Mouse (Mus musculus) brown adipose tissue, adult 24 weeks (tissue): Measurements from ENCODE around the gene Pqlc3. TPM values are rescaled to one million over a fixed set of nuclear protein-coding genes. Genes with fewer than 3 reads are reported as not detected.

Experiments
- H3K27ac ChIP-seq: fragments of 200-500 bp; replicated peaks from 2 replicates; pipeline ENCODE4 v1.5.1; 2012; ENCODE audit warnings: low read depth, mild to moderate bottlenecking, low read length
- H3K4me1 ChIP-seq: fragments of 200-500 bp; 2 replicates; pipeline ENCODE4 v1.6.1; 2012; ENCODE audit warnings: low read length, mixed read lengths; ENCODE audit not compliant: control insufficient read depth, insufficient read depth, insufficient read length
- H3K4me3 ChIP-seq: fragments of 200-500 bp; 2 replicates; pipeline ENCODE4 v1.5.1; 2012; ENCODE audit warnings: low read depth, mild to moderate bottlenecking, low read length, moderate library complexity; ENCODE audit not compliant: insufficient read depth
- polyA plus RNA-seq: library from polyadenylated mRNA; stranded (reverse); fragments of >200 nt; gene quantifications from 2 replicates; pipeline ENCODE4 v1.2.4, GENCODE M21; 2012; ENCODE audit not compliant: missing spikeins, insufficient read depth, insufficient read length

Pqlc3 gene
- 48.8 and 52.4 TPM in 2 replicates for polyA plus RNA-seq

- Histone ChIP-seq H3K27ac (0 out of 2 replicates have a peak within 1 kb of the TSS, but pooled peaks have one; percentile 43), H3K4me1 (no peaks in the 10 kb centered on the region), H3K4me3 (peak within 1 kb of the TSS; percentile 75)
These were observed at the start of gene Pqlc3 for GRCm38 (mm10) chr12:16999739-17000497. Pqlc3 (minus strand) TSS chr12:17000408.

DNA sequence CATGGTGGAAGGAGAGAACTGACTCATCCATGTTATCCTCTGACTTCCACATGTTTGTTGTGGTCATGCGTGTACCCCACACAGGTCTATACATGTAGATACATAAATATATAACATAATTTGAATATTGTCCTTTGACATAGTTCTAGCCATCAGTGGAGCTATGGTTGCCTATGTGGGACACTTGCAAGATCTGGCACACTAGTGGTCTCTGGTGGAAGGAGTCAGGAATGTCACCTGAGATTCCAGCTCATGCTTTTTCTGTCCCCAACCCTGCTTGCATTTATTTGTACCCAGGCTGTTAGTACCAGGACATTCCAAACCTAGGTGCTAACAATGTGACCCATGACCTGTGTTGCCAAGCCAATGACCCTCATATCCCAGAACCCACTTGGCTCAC lies 49.6 kb upstream of the Pqlc3 start:
- Histone ChIP-seq H3K4me1 (no peaks in the 10 kb centered on the region), H3K4me3 (no peak overlapping the region), H3K27ac (no peak overlapping the region)

- H3K27ac ChIP-seq, result no peak overlapping the region
- H3K4me3 ChIP-seq, result no peak overlapping the region
- H3K4me1 ChIP-seq, result no peaks in the 10 kb centered on the region
These were observed 48.9 kb upstream of the Pqlc3 start for GRCm38 (mm10) chr12:17048979-17049612.

DNA sequence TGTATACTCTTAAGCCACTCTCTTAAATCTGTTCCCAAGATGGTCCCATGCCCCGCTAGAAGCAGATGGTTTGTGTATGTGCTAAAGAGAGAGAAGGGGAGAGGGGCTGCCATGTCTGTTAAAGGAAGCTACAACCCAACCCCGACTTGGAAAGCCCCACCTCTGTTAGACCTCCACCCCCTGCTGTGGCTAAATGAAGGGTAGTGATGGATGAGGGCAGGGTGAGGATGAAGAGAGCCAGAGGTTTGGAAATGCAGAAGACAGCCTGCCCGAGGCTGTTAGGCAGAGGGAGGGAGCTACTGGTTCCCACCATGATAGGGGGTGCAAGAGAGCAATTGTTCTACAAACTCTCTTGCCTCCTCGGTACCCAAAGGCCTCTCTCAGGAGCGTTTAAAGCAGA lies 43.1 kb upstream of the Pqlc3 start:
- Histone ChIP-seq H3K4me3 (no peak overlapping the region), H3K27ac (no peak overlapping the region), H3K4me1 (no peaks in the 10 kb centered on the region)

DNA sequence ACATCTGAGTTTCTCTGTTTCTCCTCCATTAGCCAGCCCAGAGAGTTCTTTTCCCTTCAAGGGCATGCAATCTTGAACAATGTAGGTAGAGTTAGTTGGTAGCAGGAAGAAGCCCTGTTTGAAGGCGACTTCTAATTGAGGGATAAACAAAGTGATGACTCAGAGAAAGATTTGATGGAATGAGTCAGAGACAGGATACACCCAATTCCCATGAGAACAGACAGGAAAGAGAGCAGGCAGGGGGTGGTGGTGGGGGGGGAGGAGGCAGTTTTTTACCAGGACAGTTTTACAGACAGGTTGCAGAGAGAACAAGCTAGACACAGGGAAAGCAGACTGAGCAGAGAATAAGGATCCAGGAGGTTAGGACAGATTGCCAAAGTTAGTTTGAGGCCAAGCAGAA lies 40.4 kb upstream of the Pqlc3 start:
- no peaks in the 10 kb centered on the region for H3K4me1 ChIP-seq
- no peak overlapping the region for H3K4me3 ChIP-seq
- no peak overlapping the region for H3K27ac ChIP-seq

DNA sequence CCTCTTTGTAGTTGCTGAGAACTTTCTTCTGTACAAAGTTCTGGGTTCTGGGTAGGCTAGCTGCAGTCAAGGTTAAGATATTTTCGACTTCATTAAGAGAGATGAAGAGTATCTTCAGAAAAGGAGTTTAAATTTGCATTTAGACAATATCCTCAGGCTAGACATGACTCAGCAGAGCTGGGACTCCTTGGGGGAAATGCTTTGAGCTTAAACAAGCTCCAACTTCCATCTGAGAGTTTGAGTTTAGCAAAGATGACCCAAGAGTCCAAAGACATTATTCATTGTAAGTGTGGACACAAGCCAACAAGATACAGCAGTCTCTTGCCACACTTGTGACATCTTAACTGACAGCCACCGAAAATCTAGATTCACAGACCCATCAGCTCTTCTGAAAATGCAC lies 39.2 kb upstream of the Pqlc3 start:
- Histone ChIP-seq H3K27ac (no peak overlapping the region), H3K4me3 (no peak overlapping the region), H3K4me1 (no peaks in the 10 kb centered on the region)

DNA sequence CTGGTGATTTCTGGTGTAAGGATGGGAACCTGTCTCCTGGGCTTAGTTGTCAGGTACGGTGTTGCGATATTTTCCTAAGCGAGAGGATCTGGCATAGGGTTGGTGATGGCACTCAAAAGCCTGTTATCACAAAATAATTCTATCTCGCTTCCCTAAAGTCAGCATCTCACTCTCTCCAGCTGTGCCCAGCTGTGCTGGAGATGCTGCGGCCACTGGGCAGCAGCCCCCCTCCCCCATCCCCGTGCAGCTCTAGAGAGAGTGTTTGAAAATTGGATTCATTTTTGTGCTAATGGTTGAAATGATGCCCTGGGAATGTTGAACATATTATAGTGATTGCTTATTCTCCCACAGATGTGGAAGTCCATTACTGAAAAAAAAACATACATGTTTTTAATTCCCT lies 38.0 kb upstream of the Pqlc3 start:
- Histone ChIP-seq H3K4me1 (no peaks in the 10 kb centered on the region), H3K4me3 (no peak overlapping the region), H3K27ac (no peak overlapping the region)

- no peak overlapping the region for H3K27ac ChIP-seq
- H3K4me1 ChIP-seq, result no peaks in the 10 kb centered on the region
- no peak overlapping the region for H3K4me3 ChIP-seq
These were observed 36.9 kb upstream of the Pqlc3 start for GRCm38 (mm10) chr12:17037053-17037610.

DNA sequence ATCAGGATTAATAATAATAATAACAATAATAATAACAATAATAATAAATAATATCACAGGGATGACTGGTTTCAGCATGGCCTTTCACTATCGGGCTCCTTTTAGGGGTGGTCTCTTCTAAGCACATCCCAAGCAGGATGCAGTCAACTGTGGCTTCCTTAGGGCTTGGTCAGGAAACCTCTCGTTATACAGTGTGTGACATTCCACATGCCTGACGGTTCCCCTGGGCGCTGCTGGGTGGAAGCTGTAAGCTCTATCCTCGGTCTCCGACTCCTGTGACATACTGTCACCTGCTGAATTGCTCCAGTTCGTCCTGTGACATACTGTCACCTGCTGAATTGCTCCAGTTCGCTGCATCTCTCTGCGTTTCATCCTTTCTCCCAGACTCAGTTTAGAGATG lies 36.3 kb upstream of the Pqlc3 start:
- Histone ChIP-seq H3K4me1 (no peaks in the 10 kb centered on the region), H3K4me3 (no peak overlapping the region), H3K27ac (no peak overlapping the region)

DNA sequence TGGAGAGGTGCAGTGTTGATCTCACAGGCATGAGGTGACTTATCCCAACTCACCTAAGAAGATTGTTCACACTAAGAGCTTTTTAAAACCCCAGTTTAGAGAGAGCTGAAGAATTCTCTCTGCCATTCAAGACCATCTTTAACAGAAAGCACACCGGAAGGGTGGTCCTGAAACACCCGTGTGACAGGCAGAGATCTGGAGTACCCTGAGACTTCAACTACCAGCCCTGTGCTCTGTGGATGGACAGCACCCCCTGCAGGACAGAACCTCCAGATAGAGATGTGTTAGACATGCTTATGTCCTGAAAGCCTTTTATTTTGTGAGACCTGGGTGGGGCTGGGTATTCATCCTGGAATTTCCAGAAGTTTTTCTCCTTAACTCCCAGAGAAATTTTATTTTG lies 34.9 kb upstream of the Pqlc3 start:
- Histone ChIP-seq H3K4me1 (no peaks in the 10 kb centered on the region), H3K27ac (no peak overlapping the region), H3K4me3 (no peak overlapping the region)

- no peak overlapping the region for H3K4me3 ChIP-seq
- no peak overlapping the region for H3K27ac ChIP-seq
- H3K4me1 ChIP-seq, result no peaks in the 10 kb centered on the region
These were observed 34.5 kb upstream of the Pqlc3 start for GRCm38 (mm10) chr12:17034671-17035070.

DNA sequence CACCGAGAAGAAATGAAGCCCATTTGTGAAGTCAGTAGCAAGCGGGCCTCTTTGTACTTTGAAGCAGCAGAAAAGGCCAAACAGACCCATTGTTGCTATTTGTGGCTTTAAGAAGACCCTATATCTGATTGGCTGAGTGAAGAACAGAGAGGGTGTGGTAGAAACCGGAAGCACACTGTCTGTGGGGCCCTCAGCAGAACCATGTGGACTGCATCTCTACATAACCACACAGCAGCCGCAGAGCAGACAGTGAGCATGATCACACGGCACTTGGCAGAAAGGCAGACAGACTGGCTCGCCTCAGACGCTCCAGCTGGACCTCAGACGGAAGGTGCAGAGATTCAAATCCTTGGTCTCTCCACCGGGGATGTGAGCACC lies 33.2 kb upstream of the Pqlc3 start:
- H3K27ac ChIP-seq, result no peak overlapping the region
- H3K4me3 ChIP-seq, result no peak overlapping the region
- H3K4me1 ChIP-seq, result no peaks in the 10 kb centered on the region

DNA sequence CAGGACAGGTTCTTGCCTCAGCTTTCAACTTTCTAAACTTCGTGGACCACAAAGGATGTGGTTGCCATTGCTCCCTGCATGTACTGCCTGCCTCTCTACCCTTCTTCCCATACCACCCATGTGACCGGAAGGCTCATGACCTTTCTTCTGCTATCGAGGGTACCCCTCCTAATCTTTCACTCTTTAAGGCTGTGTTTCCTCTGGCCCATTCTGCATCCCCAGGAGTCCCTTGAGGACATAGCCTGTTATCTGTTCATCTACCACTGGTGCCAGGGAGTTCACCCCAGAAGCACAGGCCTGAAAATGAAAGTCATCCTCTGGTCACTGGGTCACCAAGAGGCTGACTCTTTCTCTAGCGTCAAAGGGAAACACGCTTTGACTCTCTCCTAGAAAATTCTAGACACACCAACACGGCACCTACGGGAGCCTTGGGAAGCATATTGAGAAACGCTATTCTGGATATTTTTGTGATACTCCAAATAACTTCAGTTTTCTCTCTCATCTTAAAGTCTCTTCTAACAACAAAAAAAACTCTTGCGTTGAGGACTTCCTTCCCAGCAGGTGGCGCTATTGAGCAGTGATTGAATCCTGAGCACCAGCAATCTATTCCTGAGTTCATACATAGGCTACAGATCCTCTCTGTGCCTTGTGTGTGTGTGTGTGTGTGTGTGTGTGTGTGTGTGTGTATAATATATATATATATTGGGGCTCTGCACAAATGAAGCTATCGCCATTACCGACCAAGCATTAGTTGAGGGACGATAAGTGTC lies 32.7 kb upstream of the Pqlc3 start:
- Histone ChIP-seq H3K27ac (no peak overlapping the region), H3K4me3 (no peak overlapping the region), H3K4me1 (no peaks in the 10 kb centered on the region)

- Histone ChIP-seq H3K27ac (no peak overlapping the region), H3K4me3 (no peak overlapping the region), H3K4me1 (no peaks in the 10 kb centered on the region)
These were observed 24.4 kb upstream of the Pqlc3 start for GRCm38 (mm10) chr12:17024554-17025110.

DNA sequence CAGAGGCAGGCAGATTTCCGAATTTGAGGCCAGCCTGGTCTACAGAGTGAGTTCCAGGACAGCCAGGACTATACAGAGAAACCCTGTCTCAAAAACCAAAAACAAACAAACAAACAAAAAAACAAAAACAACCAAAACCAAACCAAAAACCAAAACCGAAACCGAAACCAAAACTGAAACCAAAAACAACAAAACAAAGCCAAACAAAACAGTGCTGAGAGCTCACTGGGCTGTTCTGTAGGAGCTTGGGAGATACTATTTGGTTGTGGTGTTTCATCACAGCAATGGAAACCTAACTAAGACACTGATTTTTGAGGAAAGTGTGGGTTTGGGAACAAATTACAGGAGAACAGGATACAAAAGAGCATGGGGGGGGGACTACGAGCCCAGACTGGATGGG lies 21.9 kb upstream of the Pqlc3 start:
- H3K4me3 ChIP-seq, result no peak overlapping the region
- H3K27ac ChIP-seq, result no peak overlapping the region
- H3K4me1 ChIP-seq, result no peaks in the 10 kb centered on the region
